Mouse (Mus musculus): ENCODE measurements around the gene Carhsp1. TPM values are rescaled to one million over a fixed set of nuclear protein-coding genes. Genes with fewer than 3 reads are reported as not detected.

The Carhsp1 gene
- 36.5 and 40.7 TPM in 2 replicates for polyA plus RNA-seq (2021; fragmentation: Nextera tagmentation)
- long read RNA-seq, experiment 1, transcript Carhsp1-201 (4 exons, 2,858 nt): major isoform, 99 of 113 reads
- long read RNA-seq, experiment 1, partial matches to known transcripts: 1 of 113 reads
- long read RNA-seq, experiment 1, other reads (novel, unspliced or antisense): 13 of 113 reads
- long read RNA-seq, experiment 2, transcript Carhsp1-201 (4 exons, 2,858 nt): major isoform, 358 of 405 reads
- long read RNA-seq, experiment 2, partial matches to known transcripts: 10 of 405 reads
- long read RNA-seq, experiment 2, other reads (novel, unspliced or antisense): 37 of 405 reads

DNA sequence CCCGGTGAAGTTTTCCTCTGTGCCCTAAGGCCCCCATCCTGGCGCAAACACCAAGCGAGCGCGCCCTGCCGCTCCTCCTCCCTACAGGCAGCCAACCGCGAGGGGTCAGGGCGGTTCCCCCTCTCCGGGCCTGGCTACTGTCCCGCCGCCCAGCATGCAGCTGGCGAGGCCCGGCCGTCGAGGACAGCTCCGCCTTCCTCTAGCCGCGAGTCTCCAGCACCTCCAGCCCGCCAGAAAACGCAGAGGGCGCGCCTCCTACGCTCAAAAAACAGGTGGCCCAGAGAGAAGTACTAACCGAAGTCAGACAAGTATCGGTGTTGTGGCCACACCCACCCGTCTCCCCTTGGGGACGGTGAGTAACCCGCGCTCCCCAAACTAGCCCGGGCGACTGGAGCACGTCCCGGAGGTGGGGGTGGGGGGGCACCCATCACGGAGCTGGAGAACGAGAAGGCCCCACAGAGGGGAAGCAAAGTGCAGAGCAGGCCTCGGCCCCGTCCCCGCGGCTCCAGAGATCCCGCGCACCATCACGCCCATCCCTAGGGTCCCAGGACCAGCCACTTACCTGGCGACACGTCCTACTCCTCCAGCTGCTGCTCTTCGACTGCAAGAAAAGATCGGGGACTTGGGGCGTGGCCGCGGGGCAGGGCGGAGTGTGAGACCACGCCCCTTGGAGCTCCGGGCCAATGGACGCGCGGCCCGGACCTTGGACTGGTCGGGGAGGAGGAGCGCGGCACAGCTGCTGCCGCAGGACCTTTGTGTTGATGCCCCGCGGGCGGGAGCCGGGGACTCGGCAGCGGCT, at the start of gene Carhsp1:
Carhsp1 (minus strand) TSS at position 605 of the 799 bp plus-strand sequence.

DNA sequence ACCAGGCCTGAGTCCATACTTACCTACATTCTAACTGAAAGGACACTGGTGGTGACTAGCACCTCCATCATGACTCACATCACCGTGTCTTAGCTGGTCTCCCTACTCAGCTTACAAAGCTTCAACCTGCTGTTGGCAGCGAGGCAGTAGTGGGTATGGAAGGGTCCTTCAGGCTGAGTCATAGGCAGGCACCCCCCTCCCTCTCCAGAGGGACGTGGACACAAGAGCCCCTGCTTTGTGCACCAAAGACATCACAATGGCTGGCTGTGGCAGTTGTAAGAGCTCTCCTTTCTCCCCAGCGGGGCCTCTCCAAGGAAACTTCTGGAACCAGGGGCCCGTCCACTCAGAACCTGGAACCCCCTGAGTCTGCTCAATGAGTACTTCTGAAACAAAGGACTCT, 8.5 kb upstream of the Carhsp1 start, which contains the start of gene Gm5767:
Gm5767 (plus strand) TSS at position 301 of the 400 bp plus-strand sequence.

GRCm38 (mm10) chr16:8637217-8638051, 34.5 kb downstream of the Carhsp1 start, which contains the start of the genes Pmm2 and Tmem186:
Gene Pmm2, plus strand, starts transcription at chr16:8637674.
Gene Tmem186, minus strand, starts transcription at chr16:8637712.

Small RNA genes lying within 50 kb of the gene (microRNA-seq; reads per million reads assigned to microRNA genes)
- not detected for gene Gm22137

Other genes with a start within 250 kb of the Carhsp1 start
- 3.8 and 4.9 TPM in 2 replicates for gene Tmem114, start 247.0 kb downstream of the Carhsp1 start, polyA plus RNA-seq (2021; fragmentation: Nextera tagmentation)
- gene Mettl22, start 201.4 kb downstream of the Carhsp1 start, polyA plus RNA-seq (2021; fragmentation: Nextera tagmentation): 44.5 and 46.7 TPM in 2 replicates
- 109 and 132 TPM in 2 replicates for gene Abat, start 158.7 kb downstream of the Carhsp1 start, polyA plus RNA-seq (2021; fragmentation: Nextera tagmentation)
- 8.9 TPM in 2 replicates for gene Pmm2, start 34.5 kb downstream of the Carhsp1 start, polyA plus RNA-seq (2021; fragmentation: Nextera tagmentation)
- gene Tmem186, start 34.4 kb downstream of the Carhsp1 start, polyA plus RNA-seq (2021; fragmentation: Nextera tagmentation): 5.3 and 5.6 TPM in 2 replicates
- not detected in 2 replicates for gene Gm5767, start 8.6 kb upstream of the Carhsp1 start, polyA plus RNA-seq (2021; fragmentation: Nextera tagmentation)
- 9.4 and 9.5 TPM in 2 replicates for gene Usp7, start 120.2 kb upstream of the Carhsp1 start, polyA plus RNA-seq (2021; fragmentation: Nextera tagmentation)
- 7.7 and 14.0 TPM in 2 replicates for gene 1810013L24Rik, start 157.9 kb upstream of the Carhsp1 start, polyA plus RNA-seq (2021; fragmentation: Nextera tagmentation)

All from layer of hippocampus, adult 6 months (tissue).